8 mouse cellular contexts compared by ENCODE assay signal in genomic region chr13:91371596-91371987, GRCm38 (mm10).
DNase-seq lines count a peak whose midpoint lies in the region; ATAC-seq and TF ChIP-seq lines count a peak whose summit lies in the region.

No protein-coding gene starts in this region.

- no peak for ATAC-seq in erythroblast, adult 5-6 weeks (replicated peaks; ENCODE audit: low FRiP score, poor library complexity, severe bottlenecking)
- ATAC-seq in liver, embryonic 13.5 days (ENCODE audit: low read depth), result no peak
- ATAC-seq in stomach, embryonic 16.5 days (ENCODE audit: insufficient read depth, low FRiP score), result no peak
- ATAC-seq in activated CD4-positive, CD25-positive, alpha-beta regulatory T cell, adult 4 months, result no peak

- no peaks in the 10 kb centered on the region for H3K9me3 ChIP-seq in erythroblast, embryonic 14.5 days (ENCODE audit: control insufficient read depth, low read length)
- H3K9me3 ChIP-seq in liver, embryonic 13.5 days (replicated peaks), result no peaks in the 10 kb centered on the region
- no peaks in the 10 kb centered on the region for H3K9me3 ChIP-seq in stomach, embryonic 16.5 days (replicated peaks; ENCODE audit: control insufficient read depth, low read length)

- peak overlapping the region; percentile 89 for H3K4me2 ChIP-seq in liver, embryonic 13.5 days
- H3K4me2 ChIP-seq in stomach, embryonic 16.5 days (ENCODE audit: low read depth, low read length), result peak overlapping the region; percentile 77

- no peak for DNase-seq in thymus, adult 2 months
- DNase-seq in thymus, postnatal 14 days, result no peak
- no peak for DNase-seq in liver, embryonic 13.5 days
- no peak for DNase-seq in layer of hippocampus, adult 9-10 months (ENCODE audit: low spot score)

- peak overlapping the region; percentile 74 for H3K4me3 ChIP-seq in erythroblast, embryonic 14.5 days (replicated peaks)
- H3K4me3 ChIP-seq in thymus, adult 2 months (ENCODE audit: control insufficient read depth, insufficient read depth, low read length), result no peak overlapping the region
- peak overlapping the region; percentile 66 for H3K4me3 ChIP-seq in liver, embryonic 13.5 days (replicated peaks)
- peak overlapping the region; percentile 49 for H3K4me3 ChIP-seq in stomach, embryonic 16.5 days (replicated peaks; ENCODE audit: low read length)

- H3K9ac ChIP-seq in liver, embryonic 13.5 days, result peak overlapping the region; percentile 80
- peak overlapping the region; percentile 80; the same call in 1 of the 2 replicates for H3K9ac ChIP-seq in stomach, embryonic 16.5 days (ENCODE audit: low read length)

- WGBS in thymus, adult 2 months, result 31% methylated on average over 2 of the region's 2 CpGs
- WGBS in liver, embryonic 13.5 days (ENCODE audit: insufficient replicate concordance), result 31% methylated on average over 2 of the region's 2 CpGs
- 36% methylated on average over 2 of the region's 2 CpGs for WGBS in stomach, embryonic 16.5 days

- peaks cover 36% of the 10 kb centered on the region for H3K4me1 ChIP-seq in erythroblast, embryonic 14.5 days (ENCODE audit: control insufficient read depth)
- H3K4me1 ChIP-seq in thymus, adult 2 months (replicated peaks; ENCODE audit: control insufficient read depth, insufficient read depth, low read length), result peaks cover 21% of the 10 kb centered on the region
- peaks cover 41% of the 10 kb centered on the region for H3K4me1 ChIP-seq in liver, embryonic 13.5 days (replicated peaks)
- peaks cover 38% of the 10 kb centered on the region for H3K4me1 ChIP-seq in stomach, embryonic 16.5 days (ENCODE audit: control insufficient read depth, insufficient read depth, low read length)

- H3K27ac ChIP-seq in thymus, adult 2 months (ENCODE audit: control insufficient read depth, insufficient read depth, low read length), result peak overlapping the region; percentile 96
- H3K27ac ChIP-seq in liver, embryonic 13.5 days, result peak overlapping the region; percentile 87
- H3K27ac ChIP-seq in stomach, embryonic 16.5 days (ENCODE audit: low read length), result peak overlapping the region; percentile 99

- no peak for TF ChIP-seq CTCF in thymus, adult 2 months (IDR thresholded peaks at IDR 0.05; ENCODE audit: borderline replicate concordance, control insufficient read depth, extremely low read depth, insufficient read depth, low read length, poor library complexity)

- no peaks in the 10 kb centered on the region for H3K36me3 ChIP-seq in erythroblast, embryonic 14.5 days (ENCODE audit: control insufficient read depth)
- no peaks in the 10 kb centered on the region for H3K36me3 ChIP-seq in thymus, adult 2 months (ENCODE audit: control insufficient read depth, insufficient read depth, low read length)
- no peaks in the 10 kb centered on the region for H3K36me3 ChIP-seq in liver, embryonic 13.5 days
- no peaks in the 10 kb centered on the region for H3K36me3 ChIP-seq in stomach, embryonic 16.5 days (ENCODE audit: control insufficient read depth, insufficient read depth, low read length)

- H3K27me3 ChIP-seq in erythroblast, embryonic 14.5 days (ENCODE audit: control insufficient read depth), result no peaks in the 10 kb centered on the region
- no peaks in the 10 kb centered on the region for H3K27me3 ChIP-seq in thymus, adult 2 months (ENCODE audit: control insufficient read depth, insufficient read depth, low read length)
- H3K27me3 ChIP-seq in liver, embryonic 13.5 days, result no peaks in the 10 kb centered on the region
- H3K27me3 ChIP-seq in stomach, embryonic 16.5 days (ENCODE audit: control insufficient read depth, insufficient read depth, low read length), result no peaks in the 10 kb centered on the region

- no peak for TF ChIP-seq POLR2A in thymus, adult 2 months (IDR thresholded peaks at IDR 0.05; ENCODE audit: control insufficient read depth, extremely low read depth, insufficient read depth, low read length, poor library complexity)
